Mouse (Mus musculus) liver, embryonic 11.5 days (tissue): ENCODE results near the gene Ccr7. TPM values are rescaled to one million over a fixed set of nuclear protein-coding genes. Genes with fewer than 3 reads are reported as not detected.

ENCODE experiments used
- ATAC-seq: fragments of 200-750 bp; cut with Nextera tagmentation; replicated peaks from 2 replicates; pipeline ENCODE4 v1.8.0; 2017; ENCODE audit warnings: moderate number of reproducible peaks, mild to moderate bottlenecking, moderate TSS enrichment, moderate library complexity; ENCODE audit not compliant: low FRiP score
- DNase-seq: peaks from one replicate; pipeline ENCODE4 v3.0.0-alpha.2; 2017; ENCODE audit warnings: low spot score
- H3K27ac ChIP-seq: fragments of 300-500 bp; sonication (generic); 2 replicates; pipeline ENCODE4 v1.5.1; 2014; ENCODE audit warnings: mild to moderate bottlenecking, low read depth, low read length, control low read depth
- H3K27me3 ChIP-seq: fragments of 300-500 bp; sonication (generic); replicated peaks from 2 replicates; pipeline ENCODE4 v1.6.1; 2014; ENCODE audit warnings: low read length, mixed read lengths; ENCODE audit not compliant: control insufficient read depth, insufficient read depth
- H3K36me3 ChIP-seq: fragments of 300-500 bp; sonication (generic); 2 replicates; pipeline ENCODE4 v1.6.1; 2014; ENCODE audit warnings: mild to moderate bottlenecking, low read length, moderate library complexity, mixed read lengths; ENCODE audit not compliant: control insufficient read depth, insufficient read depth
- H3K4me1 ChIP-seq: fragments of 300-500 bp; sonication (generic); replicated peaks from 2 replicates; pipeline ENCODE4 v1.6.1; 2014; ENCODE audit warnings: low read length, mixed read lengths; ENCODE audit not compliant: control insufficient read depth, insufficient read depth
- H3K4me2 ChIP-seq: fragments of 300-500 bp; sonication (generic); 2 replicates; pipeline ENCODE4 v1.6.1; 2014; ENCODE audit warnings: mild to moderate bottlenecking, control low read depth, moderate library complexity
- H3K4me3 ChIP-seq: fragments of 300-500 bp; sonication (generic); 2 replicates; pipeline ENCODE4 v1.5.1; 2014; ENCODE audit warnings: low read depth, low read length, control low read depth
- H3K9ac ChIP-seq: fragments of 300-500 bp; sonication (generic); 2 replicates; pipeline ENCODE4 v1.6.1; 2014; ENCODE audit warnings: low read depth, low read length, control low read depth
- H3K9me3 ChIP-seq: fragments of 300-500 bp; sonication (generic); 2 replicates; pipeline ENCODE4 v1.6.1; 2016; ENCODE audit warnings: low read length, inconsistent platforms, mixed read lengths; ENCODE audit not compliant: control insufficient read depth
- WGBS: fragments of 180-500 bp; shearing (Covaris S2); extraction: QIAGEN DNeasy Blood & Tissue Kit; methylation state at CpG from one replicate; pipeline ENCODE4 v1.1.7; 2014; 5-methylcytosine and 5-hydroxymethylcytosine counted together
- polyA plus RNA-seq: library from polyadenylated mRNA; unstranded; fragments of >200 nt; fragmentation: Nextera tagmentation; extraction: Ambion mirVana; gene quantifications from 2 replicates; pipeline ENCODE4 v1.2.1, GENCODE M21; 2014

The Ccr7 gene
- polyA plus RNA-seq, 1 experiment from 2014 or later, result 0.36 TPM

DNA sequence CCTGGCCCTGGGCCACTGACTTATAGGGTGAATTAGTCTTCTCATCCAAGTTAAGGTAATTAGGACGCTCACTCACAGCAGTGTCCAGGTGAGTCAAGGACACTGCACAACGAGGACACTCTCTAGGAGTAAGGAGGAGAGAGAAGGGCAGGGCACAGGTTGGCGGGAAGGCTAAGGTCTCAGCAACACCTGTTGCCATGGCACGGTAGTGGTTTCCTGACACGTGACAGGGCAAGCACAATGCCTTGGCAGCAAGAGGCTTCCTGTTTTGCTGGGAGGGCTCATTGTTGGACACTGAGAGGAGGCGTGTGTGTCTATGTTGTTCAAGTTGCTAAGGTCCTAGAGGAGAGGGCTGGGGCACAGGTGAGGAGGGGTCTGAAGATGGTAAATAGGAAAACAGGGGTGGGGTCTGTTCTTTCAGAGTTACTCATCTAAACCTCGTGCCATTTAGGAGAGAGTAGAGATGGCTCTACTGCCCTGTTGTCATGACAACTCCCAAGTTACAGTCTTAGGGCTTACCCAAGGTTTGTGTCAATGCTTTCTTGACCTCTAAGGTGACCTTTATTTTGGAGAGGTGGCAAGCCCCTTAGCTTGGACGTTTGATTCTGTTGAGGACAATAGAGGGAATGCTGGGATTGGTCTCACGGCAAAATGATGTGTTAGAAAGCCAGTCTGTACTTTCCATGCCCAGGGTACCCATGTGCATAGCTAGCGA is 8.3 kb upstream of the Ccr7 start:
- DNase-seq, result no peak
- Histone ChIP-seq H3K4me3 (no peak overlapping the region), H3K27ac (no peak overlapping the region), H3K27me3 (no peaks in the 10 kb centered on the region), H3K4me1 (no peaks in the 10 kb centered on the region), H3K4me2 (no peak overlapping the region), H3K36me3 (no peaks in the 10 kb centered on the region), H3K9ac (no peak overlapping the region), H3K9me3 (no peaks in the 10 kb centered on the region)
- ATAC-seq, result no peak
- WGBS, result 73% methylated on average over 10 of the region's 10 CpGs

DNA sequence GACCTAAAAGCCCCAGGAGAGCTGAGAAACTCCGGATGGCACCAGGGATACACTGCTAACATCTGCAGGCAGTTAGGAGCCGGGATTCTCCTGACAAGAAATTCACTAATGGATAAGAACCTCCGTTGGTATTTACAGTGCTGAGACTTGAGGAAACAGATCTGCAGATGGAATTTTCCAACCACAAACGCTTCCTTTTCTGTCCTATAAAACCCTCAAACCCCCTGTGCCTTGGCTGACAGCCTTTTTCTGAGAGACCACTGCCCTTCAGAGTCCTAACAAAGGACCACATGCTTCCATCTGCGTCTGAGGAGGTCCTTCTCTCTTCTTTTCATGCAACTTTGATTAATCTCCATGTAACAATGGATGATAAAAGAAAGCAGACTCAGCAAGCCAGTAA is 6.8 kb upstream of the Ccr7 start:
- 23% methylated on average over 5 of the region's 5 CpGs for whole genome bisulfite sequencing
- H3K36me3 ChIP-seq, result no peaks in the 10 kb centered on the region
- H3K9ac ChIP-seq, result no peak overlapping the region
- H3K9me3 ChIP-seq, result no peaks in the 10 kb centered on the region
- H3K4me3 ChIP-seq, result no peak overlapping the region
- H3K27ac ChIP-seq, result no peak overlapping the region
- ATAC-seq (no peak), DNase-seq (no peak)
- no peaks in the 10 kb centered on the region for H3K4me1 ChIP-seq
- no peaks in the 10 kb centered on the region for H3K27me3 ChIP-seq
- no peak overlapping the region for H3K4me2 ChIP-seq

DNA sequence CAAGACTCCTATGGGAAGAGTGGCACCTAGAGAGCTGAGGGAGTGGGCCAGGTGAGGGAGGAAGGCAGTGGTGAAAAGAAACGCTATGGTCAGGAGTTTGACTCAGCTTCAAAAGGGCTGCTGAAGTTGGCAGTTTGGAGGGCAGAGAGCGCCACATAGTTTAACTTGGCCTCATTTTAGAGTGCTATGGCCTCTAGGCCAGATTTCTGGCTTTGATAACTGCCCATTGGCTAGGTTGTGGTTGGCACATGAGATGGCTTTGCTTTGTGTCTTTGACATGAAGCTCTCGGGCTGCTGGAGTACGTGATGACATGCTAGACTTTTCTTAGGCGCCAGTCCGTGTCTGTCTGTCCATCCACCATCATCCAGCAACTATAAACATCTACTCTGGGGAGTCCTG is 5.4 kb upstream of the Ccr7 start:
- ATAC-seq (no peak), DNase-seq (no peak)
- Histone ChIP-seq H3K4me3 (no peak overlapping the region), H3K27ac (no peak overlapping the region), H3K27me3 (no peaks in the 10 kb centered on the region), H3K4me2 (no peak overlapping the region), H3K36me3 (no peaks in the 10 kb centered on the region), H3K9me3 (no peaks in the 10 kb centered on the region), H3K4me1 (peaks cover 1% of the 10 kb centered on the region; the same call in 1 of the 2 replicates), H3K9ac (no peak overlapping the region)
- 82% methylated on average over 6 of the region's 6 CpGs for WGBS

DNA sequence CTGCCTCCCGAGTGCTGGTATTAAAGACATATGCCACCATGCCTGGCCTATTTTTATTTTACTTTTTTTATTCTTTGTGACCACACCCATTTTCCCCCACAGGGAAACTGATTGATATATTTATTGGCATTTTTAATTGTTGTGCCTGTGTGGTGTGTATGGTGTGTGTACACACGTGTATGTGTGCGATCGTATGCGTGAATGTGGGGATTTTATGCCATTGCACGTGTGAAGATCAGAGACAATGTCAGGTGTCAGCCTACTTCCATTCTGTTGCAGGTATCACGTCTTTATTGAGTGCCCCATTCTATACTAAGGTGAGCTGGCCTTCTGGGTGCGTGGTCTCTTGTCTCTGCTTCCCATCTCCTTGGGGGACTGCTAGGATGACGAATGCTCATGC is 940 bp upstream of the Ccr7 start:
- DNase-seq, result no peak
- H3K36me3 ChIP-seq, result no peaks in the 10 kb centered on the region
- no peak overlapping the region for H3K27ac ChIP-seq
- H3K4me2 ChIP-seq, result no peak overlapping the region
- WGBS, result 83% methylated on average over 9 of the region's 9 CpGs
- H3K4me1 ChIP-seq, result peaks cover 3% of the 10 kb centered on the region; the same call in 1 of the 2 replicates
- H3K27me3 ChIP-seq, result peaks cover 1% of the 10 kb centered on the region
- no peaks in the 10 kb centered on the region for H3K9me3 ChIP-seq
- ATAC-seq, result no peak
- H3K9ac ChIP-seq, result no peak overlapping the region
- no peak overlapping the region for H3K4me3 ChIP-seq

DNA sequence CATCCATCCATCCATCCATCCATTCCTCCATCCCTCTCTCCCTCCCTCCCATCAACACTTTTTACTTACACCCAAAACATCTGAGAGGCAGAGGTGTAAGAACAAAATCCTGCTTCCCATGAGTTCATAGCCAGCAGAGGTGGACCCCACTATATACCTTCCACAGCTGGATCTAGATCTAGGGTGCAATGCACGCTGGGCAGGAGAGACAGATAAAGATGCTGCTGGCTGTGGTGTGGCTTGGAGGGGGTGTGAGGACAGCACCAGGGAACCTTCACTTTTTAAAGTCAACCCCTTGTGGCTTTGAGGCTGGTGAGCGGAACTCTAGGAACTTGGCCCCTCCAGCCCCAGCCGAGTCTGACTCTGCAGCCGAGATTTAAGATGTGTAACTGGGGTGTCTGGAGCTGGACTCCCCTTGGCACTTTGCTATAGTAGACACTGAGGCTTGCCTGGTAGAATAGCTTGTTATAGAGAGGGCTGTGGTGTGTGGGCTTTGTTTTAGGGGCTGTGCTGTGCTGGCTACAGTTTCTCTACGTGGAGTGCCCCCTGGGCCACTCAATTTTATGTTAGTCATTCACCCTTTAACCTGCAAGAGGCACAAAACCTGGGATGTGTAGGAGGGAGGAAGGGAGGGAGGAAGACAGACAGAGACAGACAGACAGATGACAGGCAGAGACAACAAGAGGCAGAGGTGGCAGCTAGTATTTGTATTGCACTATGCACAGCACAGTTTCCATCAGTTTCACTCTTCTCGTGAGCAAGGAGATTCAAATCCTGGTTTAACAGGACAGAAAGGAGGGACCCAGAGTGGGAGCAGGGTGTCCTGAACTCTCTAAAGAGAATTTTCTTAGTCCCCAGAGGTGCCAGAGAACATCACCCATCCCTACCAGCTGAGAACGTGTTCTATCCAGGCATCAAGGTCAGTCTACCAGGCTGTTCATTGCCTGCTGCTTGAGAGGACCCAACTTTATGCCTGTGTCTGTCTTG is 817 bp downstream of the Ccr7 start:
- H3K36me3 ChIP-seq, result no peaks in the 10 kb centered on the region
- no peak overlapping the region for H3K4me3 ChIP-seq
- no peaks in the 10 kb centered on the region for H3K9me3 ChIP-seq
- H3K4me1 ChIP-seq, result peaks cover 14% of the 10 kb centered on the region
- 66% methylated on average over 7 of the region's 7 CpGs for WGBS
- peaks cover 5% of the 10 kb centered on the region for H3K27me3 ChIP-seq
- no peak overlapping the region for H3K27ac ChIP-seq
- ATAC-seq, result no peak
- no peak for DNase-seq
- H3K9ac ChIP-seq, result no peak overlapping the region
- no peak overlapping the region for H3K4me2 ChIP-seq

DNA sequence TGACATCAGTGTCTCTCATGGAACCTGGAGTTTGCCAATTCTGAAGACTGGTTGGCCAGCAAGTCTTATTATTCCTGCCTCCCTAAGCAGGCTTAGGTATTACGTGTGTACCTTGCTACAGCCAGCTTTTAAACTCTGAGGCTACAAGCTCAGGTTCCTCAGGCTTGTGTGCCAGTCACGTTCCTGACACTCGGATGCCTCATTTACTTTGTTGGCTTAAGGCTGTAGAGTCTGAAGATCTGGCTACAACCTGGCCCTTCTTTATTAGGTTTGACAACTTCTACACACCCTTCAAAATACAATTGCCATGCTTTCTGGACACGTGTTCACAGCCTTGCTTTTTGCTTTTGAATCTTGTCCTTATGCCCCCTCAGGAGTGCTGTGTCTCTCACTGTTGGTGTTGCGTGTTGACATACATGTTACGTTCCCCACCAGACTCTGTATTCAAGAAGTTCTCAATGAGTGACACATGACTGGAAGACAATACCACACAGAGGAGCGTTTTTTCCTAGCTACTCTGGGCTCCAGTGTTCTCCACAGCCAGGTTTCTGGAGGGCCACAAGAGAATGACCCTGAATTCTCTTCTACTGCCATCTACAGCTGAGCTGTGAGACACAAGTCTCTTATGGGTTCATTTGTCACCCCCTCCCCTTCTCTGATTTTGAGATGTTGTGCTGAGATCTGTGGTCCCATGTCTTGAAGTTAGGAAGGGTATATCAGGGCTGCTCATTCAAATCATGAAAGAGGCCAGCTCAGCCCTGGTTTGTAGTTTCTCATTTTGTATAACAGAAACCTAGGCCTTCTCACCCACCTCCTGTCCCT is 2.3 kb downstream of the Ccr7 start:
- Histone ChIP-seq H3K4me3 (no peak overlapping the region), H3K9me3 (no peaks in the 10 kb centered on the region), H3K4me1 (peaks cover 30% of the 10 kb centered on the region), H3K9ac (no peak overlapping the region), H3K27me3 (peaks cover 9% of the 10 kb centered on the region), H3K4me2 (no peak overlapping the region), H3K36me3 (no peaks in the 10 kb centered on the region), H3K27ac (no peak overlapping the region)
- DNase-seq (no peak), ATAC-seq (no peak)
- WGBS, result 74% methylated on average over 7 of the region's 7 CpGs

DNA sequence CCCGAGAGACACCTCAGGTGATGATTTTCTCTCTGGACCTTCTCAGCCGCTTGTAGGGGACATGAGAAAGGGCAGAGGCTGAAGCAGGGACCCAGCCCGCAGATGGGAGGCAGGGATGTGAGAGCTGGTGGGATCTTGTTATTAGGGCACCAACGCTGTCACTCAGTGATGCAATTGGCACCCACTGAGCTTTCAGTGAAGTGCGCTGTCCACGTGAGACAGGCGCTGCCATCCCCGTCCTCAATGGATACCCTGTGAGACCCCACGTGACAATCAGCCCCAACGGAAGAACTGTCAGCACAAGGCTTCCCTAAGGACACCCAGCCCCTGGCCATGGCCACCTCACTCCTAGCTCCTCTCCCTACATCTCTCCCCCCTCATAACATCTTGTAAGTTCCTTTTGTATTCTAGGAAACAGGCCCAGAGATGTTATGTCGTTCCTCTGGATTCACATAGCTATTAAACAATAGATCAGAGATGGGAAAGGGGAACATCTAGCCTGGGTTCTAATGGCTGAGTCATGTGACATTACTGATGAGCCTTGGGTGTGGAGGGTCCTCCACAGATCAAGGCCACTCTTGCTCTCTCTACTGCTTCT is 3.4 kb downstream of the Ccr7 start:
- H3K27ac ChIP-seq, result no peak overlapping the region
- no peak for ATAC-seq
- H3K4me2 ChIP-seq, result no peak overlapping the region
- WGBS, result 53% methylated on average over 11 of the region's 11 CpGs
- H3K27me3 ChIP-seq, result peaks cover 11% of the 10 kb centered on the region
- no peaks in the 10 kb centered on the region for H3K9me3 ChIP-seq
- no peak overlapping the region for H3K9ac ChIP-seq
- H3K4me3 ChIP-seq, result no peak overlapping the region
- no peak for DNase-seq
- H3K36me3 ChIP-seq, result no peaks in the 10 kb centered on the region
- peaks cover 39% of the 10 kb centered on the region for H3K4me1 ChIP-seq

- DNase-seq (no peak), ATAC-seq (no peak)
- peaks cover 39% of the 10 kb centered on the region for H3K4me1 ChIP-seq
- WGBS, result 42% methylated on average over 7 of the region's 7 CpGs
- no peaks in the 10 kb centered on the region for H3K36me3 ChIP-seq
- H3K9ac ChIP-seq, result no peak overlapping the region
- no peaks in the 10 kb centered on the region for H3K9me3 ChIP-seq
- no peak overlapping the region for H3K4me3 ChIP-seq
- no peak overlapping the region for H3K4me2 ChIP-seq
- H3K27ac ChIP-seq, result no peak overlapping the region
- peaks cover 11% of the 10 kb centered on the region for H3K27me3 ChIP-seq
Observed at GRCm38 (mm10) chr11:99150889-99151288, 4.0 kb downstream of the Ccr7 start.
